ENCODE assay signal across 17 mouse cellular contexts in genomic region chr12:84842706-84843105, GRCm38 (mm10). TPM values are rescaled to one million over a fixed set of nuclear protein-coding genes. Genes with fewer than 3 reads are reported as not detected.
DNase-seq lines count a peak whose midpoint lies in the region; ATAC-seq and TF ChIP-seq lines count a peak whose summit lies in the region.
"Had no signal": no experiment of that assay in that cellular context is flagged by ENCODE, and none has a peak within 500 bp of the region (broad histone marks: within the 10 kb centered on the region; RNA-seq: fewer than 3 reads in every experiment).

No protein-coding gene starts in this region.

- H3K4me1 ChIP-seq in hindbrain, postnatal 0 days (ENCODE audit: insufficient read depth, low read length): no peaks in the 10 kb centered on the region
- H3K4me1 ChIP-seq in hindbrain, embryonic 16.5 days (ENCODE audit: control insufficient read depth, insufficient read depth, low read depth, low read length): no peaks in the 10 kb centered on the region
- H3K4me1 ChIP-seq in embryonic facial prominence, embryonic 14.5 days (ENCODE audit: control insufficient read depth, insufficient read depth, low read length): peaks cover 41% of the 10 kb centered on the region
- peaks cover 50% of the 10 kb centered on the region for H3K4me1 ChIP-seq in limb, embryonic 14.5 days (ENCODE audit: control insufficient read depth, insufficient read depth, low read length)
- H3K4me1 ChIP-seq: forebrain, embryonic 13.5 days; midbrain, embryonic 15.5 days had no signal

- no peak overlapping the region for H3K9ac ChIP-seq in hindbrain, postnatal 0 days (replicated peaks; ENCODE audit: low read length)
- no peak overlapping the region for H3K9ac ChIP-seq in hindbrain, embryonic 16.5 days (ENCODE audit: low read depth, low read length)
- no peak overlapping the region for H3K9ac ChIP-seq in embryonic facial prominence, embryonic 14.5 days (ENCODE audit: low read depth, low read length)
- H3K9ac ChIP-seq in limb, embryonic 14.5 days (ENCODE audit: low read depth, low read length, severe bottlenecking): no peak overlapping the region
- H3K9ac ChIP-seq: forebrain, embryonic 13.5 days; hindbrain, embryonic 12.5 days; liver, embryonic 14.5 days; midbrain, embryonic 15.5 days had no signal

- 0 out of 2 replicates have a peak overlapping the region, but pooled peaks have one; percentile 16 for H3K27ac ChIP-seq in hindbrain, postnatal 0 days
- H3K27ac ChIP-seq in hindbrain, embryonic 16.5 days (ENCODE audit: low read depth, low read length): no peak overlapping the region
- 0 out of 2 replicates have a peak overlapping the region, but pooled peaks have one; percentile 4 for H3K27ac ChIP-seq in embryonic facial prominence, embryonic 14.5 days (replicated peaks; ENCODE audit: low read depth, low read length)
- no peak overlapping the region for H3K27ac ChIP-seq in limb, embryonic 14.5 days (replicated peaks; ENCODE audit: low read depth, low read length)
- H3K27ac ChIP-seq: forebrain, embryonic 13.5 days; heart, adult 2 months; hindbrain, embryonic 12.5 days; liver, embryonic 14.5 days; midbrain, embryonic 15.5 days had no signal

- TF ChIP-seq POLR2A in limb, embryonic 14.5 days (IDR thresholded peaks at IDR 0.05; ENCODE audit: borderline replicate concordance, extremely low read depth, insufficient read depth, insufficient read length): no peak

- H3K9me3 ChIP-seq in hindbrain, postnatal 0 days (ENCODE audit: low read length): 0 out of 2 replicates have a peak, but pooled peaks cover 2% of the 10 kb centered on the region
- no peaks in the 10 kb centered on the region for H3K9me3 ChIP-seq in hindbrain, embryonic 16.5 days (ENCODE audit: control insufficient read depth, low read length)
- no peaks in the 10 kb centered on the region for H3K9me3 ChIP-seq in embryonic facial prominence, embryonic 14.5 days (ENCODE audit: control insufficient read depth, low read length)
- no peaks in the 10 kb centered on the region for H3K9me3 ChIP-seq in limb, embryonic 14.5 days (ENCODE audit: control insufficient read depth, low read length)
- H3K9me3 ChIP-seq: forebrain, embryonic 13.5 days; hindbrain, embryonic 12.5 days; midbrain, embryonic 15.5 days had no signal

- no peak overlapping the region for H3K4me2 ChIP-seq in hindbrain, postnatal 0 days (ENCODE audit: low read depth, low read length)
- no peak overlapping the region for H3K4me2 ChIP-seq in hindbrain, embryonic 16.5 days (ENCODE audit: low read length)
- H3K4me2 ChIP-seq in embryonic facial prominence, embryonic 14.5 days (ENCODE audit: low read depth, low read length): no peak overlapping the region
- H3K4me2 ChIP-seq in limb, embryonic 14.5 days (replicated peaks; ENCODE audit: low read depth, low read length, severe bottlenecking): no peak overlapping the region
- H3K4me2 ChIP-seq: forebrain, embryonic 13.5 days; hindbrain, embryonic 12.5 days; midbrain, embryonic 15.5 days had no signal

- TF ChIP-seq CTCF in hindbrain, postnatal 0 days (IDR thresholded peaks at IDR 0.05; ENCODE audit: low read depth): no peak

- DNase-seq in hindbrain, postnatal 0 days (ENCODE audit: low spot score): no peak
- DNase-seq in cerebellum, adult 9-11 months: peak; percentile 72
- DNase-seq in embryonic facial prominence, embryonic 14.5 days (ENCODE audit: low spot score): no peak
- peak; percentile 47 for DNase-seq in limb, embryonic 14.5 days (ENCODE audit: low spot score)
- no peak for DNase-seq in urinary bladder, adult 2 months (ENCODE audit: low spot score)
- DNase-seq in gastrocnemius, adult 18-20 months (ENCODE audit: low spot score): no peak
- no peak for DNase-seq in kidney, postnatal 10 days
- DNase-seq: adrenal gland, postnatal 25 days; heart, adult 2 months; kidney, adult 11 months; kidney, postnatal 25 days; thymus, postnatal 4 days had no signal

- no peaks in the 10 kb centered on the region for H3K27me3 ChIP-seq in hindbrain, postnatal 0 days (ENCODE audit: insufficient read depth, low read length)
- no peaks in the 10 kb centered on the region for H3K27me3 ChIP-seq in hindbrain, embryonic 16.5 days (replicated peaks; ENCODE audit: control insufficient read depth, insufficient read depth, low read length)
- H3K27me3 ChIP-seq in embryonic facial prominence, embryonic 14.5 days (replicated peaks; ENCODE audit: control insufficient read depth, insufficient read depth, low read length): no peaks in the 10 kb centered on the region
- no peaks in the 10 kb centered on the region for H3K27me3 ChIP-seq in limb, embryonic 14.5 days (ENCODE audit: control insufficient read depth, insufficient read depth, low read length)
- H3K27me3 ChIP-seq: forebrain, embryonic 13.5 days; hindbrain, embryonic 12.5 days; midbrain, embryonic 15.5 days had no signal

- no peak overlapping the region for H3K4me3 ChIP-seq in hindbrain, postnatal 0 days (ENCODE audit: low read length)
- no peak overlapping the region for H3K4me3 ChIP-seq in hindbrain, embryonic 16.5 days (ENCODE audit: low read length)
- no peak overlapping the region for H3K4me3 ChIP-seq in embryonic facial prominence, embryonic 14.5 days (ENCODE audit: low read depth, low read length)
- H3K4me3 ChIP-seq in limb, embryonic 14.5 days (replicated peaks; ENCODE audit: low read length): no peak overlapping the region
- H3K4me3 ChIP-seq: forebrain, embryonic 13.5 days; heart, adult 2 months; hindbrain, embryonic 12.5 days; midbrain, embryonic 15.5 days had no signal

- 52% methylated on average over 6 of the region's 6 CpGs for WGBS in hindbrain, postnatal 0 days
- 66% methylated on average over 6 of the region's 6 CpGs for WGBS in hindbrain, embryonic 16.5 days
- 64% methylated on average over 6 of the region's 6 CpGs for WGBS in embryonic facial prominence, embryonic 14.5 days
- 28% methylated on average over 6 of the region's 6 CpGs for WGBS in limb, embryonic 14.5 days

- H3K36me3 ChIP-seq in hindbrain, postnatal 0 days (ENCODE audit: insufficient read depth, low read length): no peaks in the 10 kb centered on the region
- no peaks in the 10 kb centered on the region for H3K36me3 ChIP-seq in hindbrain, embryonic 16.5 days (ENCODE audit: control insufficient read depth, insufficient read depth, low read length)
- H3K36me3 ChIP-seq in embryonic facial prominence, embryonic 14.5 days (ENCODE audit: control insufficient read depth, insufficient read depth, low read length): no peaks in the 10 kb centered on the region
- no peaks in the 10 kb centered on the region for H3K36me3 ChIP-seq in limb, embryonic 14.5 days (ENCODE audit: control insufficient read depth, insufficient read depth, low read length)
- H3K36me3 ChIP-seq: hindbrain, embryonic 12.5 days; midbrain, embryonic 15.5 days had no signal

- ATAC-seq in hindbrain, postnatal 0 days: no peak
- no peak for ATAC-seq in hindbrain, embryonic 16.5 days
- ATAC-seq in embryonic facial prominence, embryonic 14.5 days (ENCODE audit: low read depth): no peak
- ATAC-seq in limb, embryonic 14.5 days (ENCODE audit: low FRiP score, low read depth): 0 out of 2 replicates have a peak, but pooled peaks have one; percentile 10
- ATAC-seq: forebrain, embryonic 13.5 days; midbrain, embryonic 15.5 days had no signal

RNA-seq across cellular contexts. Expression of gene Ltbp2, which starts 33.6 kb away (rescaled TPM):
- total RNA-seq in hindbrain, postnatal 0 days (2014; rRNA removed): 0.43 and 2.9 TPM in 2 replicates
- 0.08 and 0.21 TPM in 2 replicates for polyA plus RNA-seq in hindbrain, postnatal 0 days (2015; fragmentation: Nextera tagmentation; extraction: Ambion mirVana)
- polyA plus RNA-seq in hindbrain, embryonic 16.5 days (2015; fragmentation: Nextera tagmentation; extraction: Ambion mirVana): 0.20 and 0.31 TPM in 2 replicates
- polyA plus RNA-seq in embryonic facial prominence, embryonic 14.5 days (2014; fragmentation: Nextera tagmentation; extraction: Ambion mirVana): 9.2 and 11.2 TPM in 2 replicates
- 12.3 and 17.1 TPM in 2 replicates for polyA plus RNA-seq in limb, embryonic 14.5 days (2012; rRNA removed)
- 4.4 and 5.2 TPM in 2 replicates for polyA plus RNA-seq in limb, embryonic 14.5 days (2014; fragmentation: Nextera tagmentation; extraction: Ambion mirVana)
- polyA plus RNA-seq in urinary bladder, adult 2 months (2012; rRNA removed): 0.99 and 1.7 TPM in 2 replicates
- 1 to 10 TPM; 2.6 to 3.1 TPM for total RNA-seq in gastrocnemius, adult 18-20 months (2021)
- polyA plus RNA-seq: forebrain, embryonic 13.5 days had no signal

Comparison
In these comparisons a context has a peak if more than half of its experiments do, and no peak if none do; other contexts are left out.
1. H3K27ac ChIP-seq: peak in hindbrain, postnatal 0 days (single experiment) and embryonic facial prominence, embryonic 14.5 days (single experiment); none in hindbrain, embryonic 16.5 days (single experiment) and limb, embryonic 14.5 days (single experiment).
2. DNase-seq: peak in cerebellum, adult 9-11 months (single experiment) and limb, embryonic 14.5 days (single experiment); none in hindbrain, postnatal 0 days (single experiment), embryonic facial prominence, embryonic 14.5 days (single experiment), urinary bladder, adult 2 months (single experiment), gastrocnemius, adult 18-20 months (single experiment) and kidney, postnatal 10 days (single experiment).